Mouse (Mus musculus): ENCODE measurements around the gene Nol8. TPM values are rescaled to one million over a fixed set of nuclear protein-coding genes. Genes with fewer than 3 reads are reported as not detected.

Nol8 gene
- polyA plus RNA-seq, 1 experiment from 2014 or later = 15.2 TPM

- Histone ChIP-seq H3K27ac (0 out of 2 replicates have a peak overlapping the region, but pooled peaks have one; percentile 15), H3K9ac (no peak overlapping the region), H3K4me2 (no peak overlapping the region), H3K9me3 (replicated peaks) (no peaks in the 10 kb centered on the region), H3K27me3 (no peaks in the 10 kb centered on the region), H3K36me3 (no peaks in the 10 kb centered on the region), H3K4me1 (replicated peaks) (peaks cover 2% of the 10 kb centered on the region; the same call in 1 of the 2 replicates), H3K4me3 (no peak overlapping the region)
- no peak for ATAC-seq (replicated peaks; ENCODE audit: insufficient number of reproducible peaks, insufficient read depth, low FRiP score, low read depth)
These were observed 9.1 kb upstream of the Nol8 start for GRCm38 (mm10) chr13:49643669-49644362.

- H3K9ac ChIP-seq = no peak overlapping the region
- H3K4me3 ChIP-seq = no peak overlapping the region
- no peaks in the 10 kb centered on the region for H3K9me3 ChIP-seq (replicated peaks)
- 68% methylated on average over 2 of the region's 2 CpGs for WGBS
- H3K27me3 ChIP-seq = no peaks in the 10 kb centered on the region
- ATAC-seq (replicated peaks; ENCODE audit: insufficient number of reproducible peaks, insufficient read depth, low FRiP score, low read depth) = 0 out of 2 replicates have a peak, but pooled peaks have one; percentile 22
- peak overlapping the region; percentile 57; the same call in 1 of the 2 replicates for H3K27ac ChIP-seq
- peaks cover 2% of the 10 kb centered on the region; the same call in 1 of the 2 replicates for H3K4me1 ChIP-seq (replicated peaks)
- H3K36me3 ChIP-seq = no peaks in the 10 kb centered on the region
- H3K4me2 ChIP-seq = no peak overlapping the region
These were observed 7.9 kb upstream of the Nol8 start for GRCm38 (mm10) chr13:49644731-49645529.

- Histone ChIP-seq H3K9ac (no peak overlapping the region), H3K4me2 (no peak overlapping the region), H3K9me3 (replicated peaks) (no peaks in the 10 kb centered on the region), H3K27ac (no peak overlapping the region), H3K4me1 (replicated peaks) (peaks cover 2% of the 10 kb centered on the region; the same call in 1 of the 2 replicates), H3K4me3 (no peak overlapping the region), H3K36me3 (no peaks in the 10 kb centered on the region), H3K27me3 (no peaks in the 10 kb centered on the region)
- 91% methylated on average over 1 of the region's 1 CpGs for WGBS
- no peak for ATAC-seq (replicated peaks; ENCODE audit: insufficient number of reproducible peaks, insufficient read depth, low FRiP score, low read depth)
These were observed 6.9 kb upstream of the Nol8 start for GRCm38 (mm10) chr13:49646019-49646418.

GRCm38 (mm10) chr13:49651136-49651535 lies 1.7 kb upstream of the Nol8 start:
- peaks cover 4% of the 10 kb centered on the region; the same call in 1 of the 2 replicates for H3K36me3 ChIP-seq
- ATAC-seq (replicated peaks; ENCODE audit: insufficient number of reproducible peaks, insufficient read depth, low FRiP score, low read depth) = no peak
- peak overlapping the region; percentile 18; the same call in 1 of the 2 replicates for H3K4me3 ChIP-seq
- H3K4me2 ChIP-seq = peak overlapping the region; percentile 86
- H3K9me3 ChIP-seq (replicated peaks) = no peaks in the 10 kb centered on the region
- WGBS = 26% methylated on average over 2 of the region's 2 CpGs
- H3K27ac ChIP-seq = no peak overlapping the region
- H3K9ac ChIP-seq = no peak overlapping the region
- H3K4me1 ChIP-seq (replicated peaks) = peaks cover 18% of the 10 kb centered on the region
- H3K27me3 ChIP-seq = no peaks in the 10 kb centered on the region

GRCm38 (mm10) chr13:49651781-49652351 lies 1.0 kb upstream of the Nol8 start:
- no peak overlapping the region for H3K27ac ChIP-seq
- 2% methylated on average over 4 of the region's 4 CpGs for WGBS
- ATAC-seq (replicated peaks; ENCODE audit: insufficient number of reproducible peaks, insufficient read depth, low FRiP score, low read depth) = no peak
- H3K27me3 ChIP-seq = no peaks in the 10 kb centered on the region
- H3K36me3 ChIP-seq = peaks cover 6% of the 10 kb centered on the region; the same call in 1 of the 2 replicates
- H3K4me1 ChIP-seq (replicated peaks) = peaks cover 18% of the 10 kb centered on the region
- no peaks in the 10 kb centered on the region for H3K9me3 ChIP-seq (replicated peaks)
- peak overlapping the region; percentile 72 for H3K4me3 ChIP-seq
- H3K9ac ChIP-seq = peak overlapping the region; percentile 65
- H3K4me2 ChIP-seq = peak overlapping the region; percentile 86

- Histone ChIP-seq H3K4me3 (peak overlapping the region; percentile 72), H3K27me3 (no peaks in the 10 kb centered on the region), H3K36me3 (peaks cover 8% of the 10 kb centered on the region; the same call in 1 of the 2 replicates), H3K9me3 (replicated peaks) (no peaks in the 10 kb centered on the region), H3K9ac (peak overlapping the region; percentile 61), H3K4me1 (replicated peaks) (peaks cover 18% of the 10 kb centered on the region), H3K4me2 (peak overlapping the region; percentile 71), H3K27ac (peak overlapping the region; percentile 79)
- peak; percentile 73 for ATAC-seq (replicated peaks; ENCODE audit: insufficient number of reproducible peaks, insufficient read depth, low FRiP score, low read depth)
- WGBS = under 1% methylated on average over 16 of the region's 16 CpGs
These were observed 283 bp downstream of the Nol8 start for GRCm38 (mm10) chr13:49653180-49653541.

DNA sequence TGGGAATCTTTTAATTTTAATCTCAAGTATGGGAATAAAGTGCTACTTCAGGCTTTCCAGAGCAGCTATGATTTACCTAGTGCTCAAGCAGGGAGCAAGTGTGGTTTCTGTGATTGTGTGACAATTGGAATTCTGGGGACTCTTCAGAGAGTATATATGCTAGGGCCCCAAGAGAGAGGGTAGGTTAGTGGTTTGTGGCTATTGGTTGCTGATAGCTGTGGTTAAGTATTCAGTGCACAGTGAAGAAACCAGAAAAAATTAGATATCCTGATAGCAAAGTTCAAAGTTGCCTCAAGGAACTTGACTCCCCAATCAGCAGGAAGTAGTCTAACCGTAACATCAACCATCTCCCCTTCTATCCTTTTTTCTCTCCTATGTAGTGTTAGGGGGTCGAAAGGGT lies 24.9 kb downstream of the Nol8 start:
- H3K27me3 ChIP-seq = no peaks in the 10 kb centered on the region
- H3K4me2 ChIP-seq = no peak overlapping the region
- peaks cover 49% of the 10 kb centered on the region for H3K36me3 ChIP-seq
- H3K27ac ChIP-seq = no peak overlapping the region
- no peak overlapping the region for H3K9ac ChIP-seq
- ATAC-seq (replicated peaks; ENCODE audit: insufficient number of reproducible peaks, insufficient read depth, low FRiP score, low read depth) = no peak
- no peaks in the 10 kb centered on the region for H3K9me3 ChIP-seq (replicated peaks)
- WGBS = 82% methylated on average over 2 of the region's 2 CpGs
- H3K4me1 ChIP-seq (replicated peaks) = peaks cover 8% of the 10 kb centered on the region
- no peak overlapping the region for H3K4me3 ChIP-seq

DNA sequence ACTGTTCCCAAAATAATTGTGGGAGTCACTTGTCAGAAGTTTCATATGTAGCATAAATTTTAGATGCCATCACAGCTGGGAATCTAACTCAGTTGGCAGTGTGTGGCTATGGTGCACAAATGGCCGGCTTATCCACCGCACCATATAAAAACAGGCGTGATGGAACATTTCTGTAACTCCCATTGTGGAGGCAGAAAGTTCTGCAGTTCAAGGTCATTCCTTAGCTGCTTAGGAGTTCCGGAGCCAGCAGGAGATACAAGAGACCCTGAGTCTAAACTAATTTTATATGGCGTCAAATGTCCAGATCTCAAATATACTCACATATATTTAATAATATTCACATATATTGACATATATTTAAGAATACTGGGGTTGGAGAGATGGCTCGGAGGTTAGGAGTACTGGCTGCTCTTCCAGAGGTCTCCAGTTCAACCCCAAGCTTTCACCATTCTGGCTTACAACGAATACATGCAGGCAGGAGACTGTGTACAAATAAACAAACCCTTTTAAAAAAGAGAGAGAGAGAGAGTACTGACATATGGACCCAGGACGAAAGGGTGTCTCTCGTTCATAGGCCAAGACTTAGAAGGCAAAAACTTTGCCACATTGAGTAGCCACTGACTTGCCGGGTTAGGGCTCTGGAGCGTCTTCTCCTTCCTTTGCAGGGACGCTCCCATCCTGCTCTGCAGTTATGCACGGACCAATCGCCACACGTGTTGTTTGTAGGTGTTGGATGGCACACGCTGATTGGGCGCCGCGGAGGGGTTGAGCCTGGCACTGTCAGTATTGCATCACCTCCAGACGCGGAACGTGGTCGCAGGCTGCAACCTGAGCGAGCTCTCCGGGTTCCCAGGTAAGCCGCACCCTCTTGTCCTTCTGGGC lies 28.7 kb downstream of the Nol8 start, which contains the start of gene Iars:
Gene Iars, plus strand, starts transcription at position 750 of the 882 bp plus-strand sequence.
- peak; percentile 100 for ATAC-seq (replicated peaks; ENCODE audit: insufficient number of reproducible peaks, insufficient read depth, low FRiP score, low read depth)
- peak within 1 kb of the TSS; percentile 69 for H3K27ac ChIP-seq
- H3K4me1 ChIP-seq (replicated peaks) = peaks cover 15% of the 10 kb centered on the region
- no peaks in the 10 kb centered on the region for H3K27me3 ChIP-seq
- H3K9me3 ChIP-seq (replicated peaks) = no peaks in the 10 kb centered on the region
- WGBS = 4% methylated on average over 26 of the region's 26 CpGs
- peaks cover 18% of the 10 kb centered on the region for H3K36me3 ChIP-seq
- peak within 1 kb of the TSS; percentile 78 for H3K4me2 ChIP-seq
- H3K4me3 ChIP-seq = peak within 1 kb of the TSS; percentile 65
- peak within 1 kb of the TSS; percentile 75 for H3K9ac ChIP-seq

GRCm38 (mm10) chr13:49682233-49682846 lies 29.5 kb downstream of the Nol8 start:
- peaks cover 14% of the 10 kb centered on the region for H3K36me3 ChIP-seq
- H3K9me3 ChIP-seq (replicated peaks) = no peaks in the 10 kb centered on the region
- peak overlapping the region; percentile 69 for H3K27ac ChIP-seq
- peak overlapping the region; percentile 78 for H3K4me2 ChIP-seq
- ATAC-seq (replicated peaks; ENCODE audit: insufficient number of reproducible peaks, insufficient read depth, low FRiP score, low read depth) = peak; percentile 30
- under 1% methylated on average over 20 of the region's 20 CpGs for WGBS
- H3K9ac ChIP-seq = peak overlapping the region; percentile 75
- H3K4me1 ChIP-seq (replicated peaks) = peaks cover 15% of the 10 kb centered on the region
- peak overlapping the region; percentile 65 for H3K4me3 ChIP-seq
- H3K27me3 ChIP-seq = no peaks in the 10 kb centered on the region

DNA sequence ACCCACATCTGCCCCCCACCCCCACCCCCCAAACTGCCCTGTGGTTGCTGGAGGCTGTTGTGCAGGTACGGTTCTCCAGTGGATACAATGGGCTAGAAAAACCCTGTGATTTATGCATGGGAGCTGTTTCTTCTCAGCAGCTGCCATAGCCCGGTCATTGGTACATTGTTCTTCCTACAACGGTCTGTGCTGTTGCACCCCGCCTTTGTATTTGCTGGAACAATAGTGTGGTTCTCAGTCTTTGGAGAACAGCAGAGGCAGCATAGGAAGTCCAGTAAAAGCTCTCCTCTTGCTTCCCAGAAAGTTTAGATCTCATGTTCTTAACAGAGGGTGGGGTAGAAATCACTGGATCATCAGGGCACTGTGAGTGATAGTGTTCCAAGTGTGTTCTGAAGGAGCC lies 31.4 kb downstream of the Nol8 start:
- ATAC-seq (replicated peaks; ENCODE audit: insufficient number of reproducible peaks, insufficient read depth, low FRiP score, low read depth) = no peak
- Histone ChIP-seq H3K4me1 (replicated peaks) (peaks cover 15% of the 10 kb centered on the region), H3K27ac (no peak overlapping the region), H3K36me3 (peaks cover 18% of the 10 kb centered on the region), H3K9ac (no peak overlapping the region), H3K4me2 (no peak overlapping the region), H3K4me3 (no peak overlapping the region), H3K27me3 (no peaks in the 10 kb centered on the region), H3K9me3 (replicated peaks) (no peaks in the 10 kb centered on the region)
- 69% methylated on average over 4 of the region's 4 CpGs for WGBS
